Mouse (Mus musculus): ENCODE measurements around the gene Morc1. TPM values are rescaled to one million over a fixed set of nuclear protein-coding genes. Genes with fewer than 3 reads are reported as not detected.

Morc1 gene
- polyA plus RNA-seq, 1 experiment from 2014 or later: 0.10 TPM

Other genes with a start within 250 kb of the Morc1 start
- not detected in 2 replicates for gene Dppa4, start 147.5 kb upstream of the Morc1 start, polyA plus RNA-seq (2015; fragmentation: Nextera tagmentation; extraction: Ambion mirVana)
- 0.06 TPM in 1 of 2 replicates, not detected in the other for gene Dppa2, start 127.3 kb upstream of the Morc1 start, polyA plus RNA-seq (2015; fragmentation: Nextera tagmentation; extraction: Ambion mirVana)
- 1.4 and 1.8 TPM in 2 replicates for gene Gm5485, start 18.8 kb upstream of the Morc1 start, polyA plus RNA-seq (2015; fragmentation: Nextera tagmentation; extraction: Ambion mirVana)

Measured in intestine, embryonic 16.5 days (tissue).